Mouse (Mus musculus) central nervous system, embryonic 11.5 days (tissue): ENCODE data around the gene A530016L24Rik. TPM values are rescaled to one million over a fixed set of nuclear protein-coding genes. Genes with fewer than 3 reads are reported as not detected.

ENCODE experiments used
- polyA plus RNA-seq: library from polyadenylated mRNA; depleted of rRNA; stranded (reverse); fragments of >200 nt; gene quantifications from 2 replicates; pipeline ENCODE4 v1.2.3, GENCODE M21; 2012; rRNA removed

The A530016L24Rik gene
- 0.19 and 0.20 TPM in 2 replicates for polyA plus RNA-seq

GRCm38 (mm10) chr12:112489134-112489533 is at the start of gene A530016L24Rik:
TSS of gene A530016L24Rik (plus strand) at chr12:112489448.

GRCm38 (mm10) chr12:112516697-112517337 is 27.6 kb downstream of the A530016L24Rik start, which contains the start of gene Tmem179:
TSS of gene Tmem179 (minus strand) at chr12:112516747.

Other genes starting within 250 kb of the A530016L24Rik start
- gene Tmem179, start 27.3 kb downstream of the A530016L24Rik start, polyA plus RNA-seq: 3.4 and 3.5 TPM in 2 replicates
- gene Inf2, start 99.3 kb downstream of the A530016L24Rik start, polyA plus RNA-seq: 9.1 and 11.1 TPM in 2 replicates
- gene Adssl1, start 130.6 kb downstream of the A530016L24Rik start, polyA plus RNA-seq: 3.6 and 6.0 TPM in 2 replicates
- gene Siva1, start 155.2 kb downstream of the A530016L24Rik start, polyA plus RNA-seq: 176 and 229 TPM in 2 replicates
- gene Akt1, start 185.4 kb downstream of the A530016L24Rik start, polyA plus RNA-seq: 229 and 233 TPM in 2 replicates
- 4.9 and 5.7 TPM in 2 replicates for gene Zbtb42, start 189.4 kb downstream of the A530016L24Rik start, polyA plus RNA-seq
- gene Cep170b, start 231.0 kb downstream of the A530016L24Rik start, polyA plus RNA-seq: 15.5 and 21.9 TPM in 2 replicates